Mouse (Mus musculus): Measurements from ENCODE around the gene Ankrd39. TPM values are rescaled to one million over a fixed set of nuclear protein-coding genes. Genes with fewer than 3 reads are reported as not detected.

Ankrd39 gene
- polyA plus RNA-seq, 1 experiment from 2014 or later, result 29.2 TPM

DNA sequence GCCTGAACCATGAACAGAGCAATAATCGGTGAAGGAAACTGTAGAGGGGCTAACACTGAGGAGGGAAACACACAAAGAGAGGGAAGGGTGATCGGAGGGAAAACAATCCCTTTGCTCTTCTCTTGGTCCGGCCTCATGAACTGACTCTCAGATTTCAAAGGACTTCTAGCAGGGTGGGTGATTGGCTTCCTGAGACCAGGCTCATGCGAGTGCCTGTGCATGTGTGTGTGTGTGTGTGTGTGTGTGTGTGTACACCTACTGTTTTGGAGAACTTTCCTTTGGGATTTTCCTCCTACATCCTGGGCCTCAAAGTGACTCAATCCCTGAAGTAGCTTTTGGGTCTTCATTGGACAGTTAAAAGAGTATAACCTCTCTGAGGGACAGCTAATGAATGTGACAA lies 39.0 kb upstream of the Ankrd39 start:
- Histone ChIP-seq H3K27ac (ENCODE audit: low read length) (no peak overlapping the region), H3K9ac (replicated peaks; ENCODE audit: low read length) (no peak overlapping the region), H3K4me1 (ENCODE audit: insufficient read depth, low read length) (peaks cover 38% of the 10 kb centered on the region), H3K9me3 (ENCODE audit: low read length) (no peaks in the 10 kb centered on the region), H3K4me3 (ENCODE audit: low read length) (no peak overlapping the region), H3K36me3 (ENCODE audit: insufficient read depth, low read length) (no peaks in the 10 kb centered on the region), H3K27me3 (ENCODE audit: insufficient read depth, low read length) (no peaks in the 10 kb centered on the region), H3K4me2 (replicated peaks; ENCODE audit: low read depth, low read length) (no peak overlapping the region)
- ATAC-seq (ENCODE audit: low FRiP score, low TSS enrichment), result no peak
- 23% methylated on average over 4 of the region's 4 CpGs for WGBS

DNA sequence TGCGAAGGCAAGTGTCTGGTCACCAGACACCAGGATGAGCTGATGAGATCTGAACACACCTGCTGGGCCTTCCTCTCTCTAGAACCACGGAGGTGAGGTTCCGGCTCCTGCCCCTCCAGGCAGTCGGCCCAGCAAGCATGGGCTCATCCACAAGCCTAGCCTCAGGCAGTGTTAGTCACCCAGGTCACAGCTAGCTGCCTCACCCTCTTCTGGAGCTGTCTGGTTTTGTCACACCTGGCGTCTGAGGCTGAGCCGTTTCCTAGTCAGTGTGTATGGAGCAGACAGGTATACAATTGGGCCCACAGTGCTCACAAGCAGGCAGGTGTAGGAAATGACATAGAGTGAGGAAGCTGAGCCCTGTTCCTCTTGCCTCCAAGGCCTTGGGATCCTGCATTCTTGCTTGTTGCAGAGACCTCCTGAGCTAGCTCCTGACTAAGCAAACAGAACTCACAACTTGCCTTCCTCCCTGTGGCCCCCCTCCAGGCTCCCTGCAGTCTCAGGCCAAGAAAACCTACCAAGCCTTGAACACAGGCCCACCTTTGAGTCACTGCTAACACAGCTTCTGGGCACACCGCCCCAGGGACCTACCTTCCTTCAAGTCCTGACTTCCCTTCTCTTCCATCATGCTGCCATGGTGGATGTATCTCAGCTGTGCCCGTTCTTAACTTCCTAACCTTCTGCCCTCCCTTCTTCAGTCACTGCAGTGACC lies 36.3 kb upstream of the Ankrd39 start:
- no peaks in the 10 kb centered on the region for H3K9me3 ChIP-seq (ENCODE audit: low read length)
- H3K4me1 ChIP-seq (ENCODE audit: insufficient read depth, low read length), result peaks cover 45% of the 10 kb centered on the region
- H3K27me3 ChIP-seq (ENCODE audit: insufficient read depth, low read length), result no peaks in the 10 kb centered on the region
- H3K4me3 ChIP-seq (ENCODE audit: low read length), result no peak overlapping the region
- H3K9ac ChIP-seq (replicated peaks; ENCODE audit: low read length), result no peak overlapping the region
- WGBS, result 74% methylated on average over 8 of the region's 8 CpGs
- H3K36me3 ChIP-seq (ENCODE audit: insufficient read depth, low read length), result no peaks in the 10 kb centered on the region
- no peak for ATAC-seq (ENCODE audit: low FRiP score, low TSS enrichment)
- no peak overlapping the region for H3K27ac ChIP-seq (ENCODE audit: low read length)
- H3K4me2 ChIP-seq (replicated peaks; ENCODE audit: low read depth, low read length), result no peak overlapping the region

DNA sequence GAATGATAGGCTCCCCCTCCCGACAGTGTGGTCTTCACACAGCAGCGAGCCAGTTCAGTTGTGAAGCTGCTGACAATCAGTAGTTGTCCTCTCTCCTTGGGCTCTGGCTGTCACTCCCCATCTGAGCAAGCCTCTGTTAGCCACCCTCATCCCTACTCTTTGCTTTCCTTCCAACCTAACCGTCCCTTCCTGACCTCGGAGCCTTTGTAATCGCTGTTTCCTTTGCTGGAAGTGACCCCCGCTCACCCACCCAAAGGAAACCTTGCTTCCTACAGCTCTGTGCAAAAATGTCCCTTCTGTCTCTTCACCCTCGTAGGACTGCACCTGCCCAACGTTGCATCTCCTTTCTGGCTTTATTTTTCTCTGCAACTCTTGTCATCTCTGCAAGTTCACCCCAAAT lies 35.0 kb upstream of the Ankrd39 start:
- Histone ChIP-seq H3K4me3 (ENCODE audit: low read length) (no peak overlapping the region), H3K4me2 (replicated peaks; ENCODE audit: low read depth, low read length) (no peak overlapping the region), H3K27me3 (ENCODE audit: insufficient read depth, low read length) (no peaks in the 10 kb centered on the region), H3K9ac (replicated peaks; ENCODE audit: low read length) (no peak overlapping the region), H3K9me3 (ENCODE audit: low read length) (no peaks in the 10 kb centered on the region), H3K4me1 (ENCODE audit: insufficient read depth, low read length) (peaks cover 46% of the 10 kb centered on the region), H3K27ac (ENCODE audit: low read length) (no peak overlapping the region), H3K36me3 (ENCODE audit: insufficient read depth, low read length) (no peaks in the 10 kb centered on the region)
- WGBS, result 75% methylated on average over 8 of the region's 8 CpGs
- ATAC-seq (ENCODE audit: low FRiP score, low TSS enrichment), result no peak

DNA sequence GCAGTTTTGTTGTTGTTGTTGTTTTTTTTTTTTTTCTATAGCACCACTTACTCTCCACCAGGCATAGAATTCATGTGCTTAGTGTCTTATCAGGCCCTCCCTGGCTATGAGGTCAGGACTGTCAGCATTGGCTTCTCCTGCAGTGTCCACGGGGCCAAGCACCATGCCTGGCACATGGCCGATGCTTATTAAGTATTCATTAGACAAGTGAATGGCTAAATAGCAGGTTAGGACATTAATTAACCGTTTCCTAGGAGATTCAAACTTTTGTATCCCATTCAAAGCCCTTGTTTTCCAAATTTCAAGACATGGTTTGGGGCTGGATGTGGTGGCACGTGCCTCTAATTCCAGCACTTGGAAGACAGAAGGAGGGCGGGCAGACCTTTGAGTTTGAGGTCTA lies 34.0 kb upstream of the Ankrd39 start:
- WGBS, result 72% methylated on average over 5 of the region's 5 CpGs
- Histone ChIP-seq H3K9ac (replicated peaks; ENCODE audit: low read length) (peak overlapping the region; percentile 45; the same call in 1 of the 2 replicates), H3K36me3 (ENCODE audit: insufficient read depth, low read length) (no peaks in the 10 kb centered on the region), H3K4me2 (replicated peaks; ENCODE audit: low read depth, low read length) (no peak overlapping the region), H3K27ac (ENCODE audit: low read length) (peak overlapping the region; percentile 91), H3K4me1 (ENCODE audit: insufficient read depth, low read length) (peaks cover 48% of the 10 kb centered on the region), H3K9me3 (ENCODE audit: low read length) (no peaks in the 10 kb centered on the region), H3K27me3 (ENCODE audit: insufficient read depth, low read length) (no peaks in the 10 kb centered on the region), H3K4me3 (ENCODE audit: low read length) (no peak overlapping the region)
- ATAC-seq (ENCODE audit: low FRiP score, low TSS enrichment), result no peak

DNA sequence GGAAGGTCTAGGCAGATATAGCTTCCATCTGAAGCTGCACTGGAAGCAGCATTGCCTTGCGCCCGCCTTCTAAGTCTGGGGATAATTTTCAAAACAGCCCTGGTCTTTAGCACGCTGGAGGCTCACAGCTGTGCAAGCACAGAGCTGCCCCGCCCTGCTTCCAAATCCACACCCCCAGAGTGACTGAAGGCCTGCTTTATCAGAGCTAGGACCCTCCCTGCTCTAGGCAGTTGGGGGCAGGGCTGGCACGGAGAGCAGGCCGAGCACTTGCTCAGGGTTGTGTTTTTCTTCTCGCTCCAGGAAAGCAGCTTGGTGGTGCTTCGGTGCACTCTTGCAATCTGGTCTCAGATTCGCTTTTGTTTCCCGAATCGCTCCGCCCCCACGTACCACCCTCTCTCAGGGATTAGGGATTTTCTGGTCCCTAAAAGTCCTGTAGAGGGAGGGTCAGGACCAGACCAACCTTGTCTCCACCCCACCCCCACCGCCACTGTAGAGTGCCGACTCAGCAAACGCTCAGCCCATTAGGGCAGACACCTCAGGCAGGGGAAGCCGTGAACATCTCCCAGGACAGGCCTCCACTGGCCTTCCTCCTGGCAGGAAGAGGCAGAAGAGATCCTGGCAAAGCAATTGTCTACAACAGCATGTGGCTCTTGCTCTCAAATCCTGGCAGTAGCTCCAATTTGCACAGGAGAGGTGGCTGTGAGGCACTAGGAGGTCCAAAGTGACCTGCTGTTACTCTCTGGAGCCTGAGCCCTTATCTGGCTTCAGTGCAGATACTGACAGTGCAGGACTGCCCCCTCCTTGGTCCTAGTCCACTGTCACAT lies 33.4 kb upstream of the Ankrd39 start:
- peak overlapping the region; percentile 41 for H3K4me2 ChIP-seq (replicated peaks; ENCODE audit: low read depth, low read length)
- no peaks in the 10 kb centered on the region for H3K27me3 ChIP-seq (ENCODE audit: insufficient read depth, low read length)
- peak overlapping the region; percentile 91 for H3K27ac ChIP-seq (ENCODE audit: low read length)
- H3K9ac ChIP-seq (replicated peaks; ENCODE audit: low read length), result peak overlapping the region; percentile 45
- ATAC-seq (ENCODE audit: low FRiP score, low TSS enrichment), result peak; percentile 93
- no peaks in the 10 kb centered on the region for H3K36me3 ChIP-seq (ENCODE audit: insufficient read depth, low read length)
- no peaks in the 10 kb centered on the region for H3K9me3 ChIP-seq (ENCODE audit: low read length)
- H3K4me3 ChIP-seq (ENCODE audit: low read length), result peak overlapping the region; percentile 20
- H3K4me1 ChIP-seq (ENCODE audit: insufficient read depth, low read length), result peaks cover 51% of the 10 kb centered on the region
- WGBS, result 1% methylated on average over 17 of the region's 17 CpGs

DNA sequence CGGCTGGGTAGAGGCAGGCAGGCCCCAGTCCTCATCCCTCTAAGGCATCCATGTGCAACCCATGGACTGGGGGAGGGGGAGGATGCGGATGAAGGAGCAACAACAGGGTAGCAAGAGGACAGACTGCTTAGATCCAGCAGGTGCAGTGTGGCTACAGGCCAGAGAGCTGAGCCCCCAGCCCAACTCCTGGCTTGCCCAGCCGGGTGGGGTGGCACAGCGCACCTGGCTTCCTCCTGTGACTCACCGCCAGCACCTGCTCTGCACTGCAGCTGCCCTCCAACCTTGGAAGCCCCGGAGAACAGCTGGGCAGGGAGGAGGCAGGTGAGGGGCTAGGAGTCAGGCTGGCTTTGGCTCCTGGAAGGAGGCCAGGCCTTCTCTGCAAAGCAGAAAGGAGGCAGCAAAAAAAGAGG lies 32.7 kb upstream of the Ankrd39 start:
- WGBS, result 12% methylated on average over 6 of the region's 6 CpGs
- H3K9me3 ChIP-seq (ENCODE audit: low read length), result no peaks in the 10 kb centered on the region
- H3K4me2 ChIP-seq (replicated peaks; ENCODE audit: low read depth, low read length), result peak overlapping the region; percentile 41
- H3K4me3 ChIP-seq (ENCODE audit: low read length), result peak overlapping the region; percentile 20; the same call in 1 of the 2 replicates
- H3K4me1 ChIP-seq (ENCODE audit: insufficient read depth, low read length), result peaks cover 55% of the 10 kb centered on the region
- H3K36me3 ChIP-seq (ENCODE audit: insufficient read depth, low read length), result no peaks in the 10 kb centered on the region
- H3K27ac ChIP-seq (ENCODE audit: low read length), result peak overlapping the region; percentile 91
- peak overlapping the region; percentile 45 for H3K9ac ChIP-seq (replicated peaks; ENCODE audit: low read length)
- ATAC-seq (ENCODE audit: low FRiP score, low TSS enrichment), result peak; percentile 74
- no peaks in the 10 kb centered on the region for H3K27me3 ChIP-seq (ENCODE audit: insufficient read depth, low read length)

DNA sequence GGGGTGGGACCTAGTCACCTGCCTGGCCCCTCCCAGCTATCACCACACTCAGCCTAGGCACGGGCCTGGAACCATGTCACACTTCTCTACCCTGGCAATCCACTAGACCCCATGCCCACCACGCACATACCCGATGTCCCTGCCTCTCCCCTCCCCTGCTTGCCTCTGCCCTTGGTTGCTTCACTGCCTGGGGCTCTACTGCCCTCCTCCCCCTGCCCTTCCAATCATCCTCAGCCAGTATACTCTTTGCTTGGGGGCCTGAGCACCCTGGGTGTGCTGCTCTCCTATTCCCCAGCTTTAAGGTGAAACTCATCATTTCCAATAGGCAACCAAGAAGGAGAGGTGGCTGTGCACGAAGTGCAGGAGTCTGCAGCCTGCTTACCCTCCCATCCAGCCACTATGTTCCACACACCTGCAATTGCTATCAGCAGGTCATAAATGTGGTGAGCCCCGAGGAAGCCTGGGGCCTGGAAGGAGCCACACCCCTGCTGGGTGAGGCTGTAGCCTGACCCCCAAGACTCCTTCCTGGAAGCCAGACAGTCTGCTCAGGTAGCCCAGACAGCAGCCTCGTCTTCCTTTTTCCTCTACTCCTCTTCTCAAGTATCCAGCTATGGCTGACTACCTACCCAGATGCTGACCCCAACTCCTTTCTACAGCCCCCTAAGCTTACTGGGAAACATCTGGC lies 29.9 kb upstream of the Ankrd39 start:
- H3K9me3 ChIP-seq (ENCODE audit: low read length), result no peaks in the 10 kb centered on the region
- H3K27me3 ChIP-seq (ENCODE audit: insufficient read depth, low read length), result no peaks in the 10 kb centered on the region
- H3K4me2 ChIP-seq (replicated peaks; ENCODE audit: low read depth, low read length), result no peak overlapping the region
- no peak for ATAC-seq (ENCODE audit: low FRiP score, low TSS enrichment)
- H3K4me3 ChIP-seq (ENCODE audit: low read length), result no peak overlapping the region
- H3K9ac ChIP-seq (replicated peaks; ENCODE audit: low read length), result 0 out of 2 replicates have a peak overlapping the region, but pooled peaks have one; percentile 15
- no peaks in the 10 kb centered on the region for H3K36me3 ChIP-seq (ENCODE audit: insufficient read depth, low read length)
- WGBS, result 47% methylated on average over 6 of the region's 6 CpGs
- H3K27ac ChIP-seq (ENCODE audit: low read length), result no peak overlapping the region
- H3K4me1 ChIP-seq (ENCODE audit: insufficient read depth, low read length), result peaks cover 62% of the 10 kb centered on the region

DNA sequence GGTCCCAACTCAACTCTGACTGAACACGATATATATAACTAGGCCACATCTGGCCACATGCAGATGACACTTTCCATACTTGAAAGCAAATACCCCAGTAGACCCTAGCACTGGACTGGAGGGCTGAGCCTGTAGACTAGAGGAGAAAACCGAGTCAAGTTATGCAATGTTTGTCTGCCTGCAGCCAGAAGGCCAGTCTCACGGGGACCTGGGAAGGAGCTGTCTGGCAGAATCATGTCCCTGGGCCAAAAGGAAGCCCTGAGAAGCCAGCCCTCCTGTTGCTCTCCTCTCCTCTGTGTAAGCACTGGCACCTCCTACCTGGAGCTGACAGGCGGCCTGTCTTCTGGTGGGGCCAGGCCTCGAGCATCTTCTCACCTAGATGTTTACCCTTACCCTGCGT lies 28.1 kb upstream of the Ankrd39 start:
- ATAC-seq (ENCODE audit: low FRiP score, low TSS enrichment), result no peak
- peaks cover 60% of the 10 kb centered on the region for H3K4me1 ChIP-seq (ENCODE audit: insufficient read depth, low read length)
- 57% methylated on average over 6 of the region's 6 CpGs for WGBS
- no peak overlapping the region for H3K4me3 ChIP-seq (ENCODE audit: low read length)
- H3K4me2 ChIP-seq (replicated peaks; ENCODE audit: low read depth, low read length), result no peak overlapping the region
- H3K9ac ChIP-seq (replicated peaks; ENCODE audit: low read length), result no peak overlapping the region
- H3K36me3 ChIP-seq (ENCODE audit: insufficient read depth, low read length), result no peaks in the 10 kb centered on the region
- H3K9me3 ChIP-seq (ENCODE audit: low read length), result no peaks in the 10 kb centered on the region
- H3K27me3 ChIP-seq (ENCODE audit: insufficient read depth, low read length), result no peaks in the 10 kb centered on the region
- H3K27ac ChIP-seq (ENCODE audit: low read length), result no peak overlapping the region

DNA sequence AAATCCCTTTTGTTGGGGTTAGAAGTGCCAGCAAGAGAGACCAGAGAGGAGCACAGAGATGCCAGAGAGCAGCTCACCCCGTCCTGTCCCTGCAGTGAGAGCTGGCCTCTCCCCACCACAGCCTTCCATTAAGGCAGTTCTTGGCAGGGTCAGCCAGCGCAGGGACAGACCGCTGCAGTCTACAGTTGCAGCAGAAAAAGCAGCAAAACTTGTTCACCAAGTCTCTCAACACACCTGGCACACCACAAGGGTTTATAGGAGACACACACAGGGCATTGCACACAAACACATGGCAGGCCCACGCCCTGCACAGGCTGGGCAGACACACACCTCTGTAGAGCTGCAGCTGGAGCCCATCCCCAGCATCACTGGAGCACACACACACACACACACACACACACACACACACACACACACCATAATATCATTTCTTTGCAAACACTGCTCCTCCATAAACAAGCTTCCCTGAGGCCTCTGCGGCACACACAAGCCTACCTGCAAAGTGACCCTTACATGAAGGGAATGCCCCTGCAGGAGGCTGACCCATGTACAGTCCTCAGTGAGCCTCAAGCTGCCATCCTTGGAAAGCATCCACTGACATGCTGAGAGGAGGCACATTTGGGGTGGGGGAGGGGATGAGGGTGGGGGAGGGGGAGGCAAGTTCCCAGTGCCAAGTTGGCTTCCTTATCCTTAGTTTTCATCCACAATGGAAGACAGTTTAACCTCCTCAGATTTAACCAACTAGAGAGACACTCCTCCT lies 27.1 kb upstream of the Ankrd39 start:
- Histone ChIP-seq H3K27me3 (ENCODE audit: insufficient read depth, low read length) (no peaks in the 10 kb centered on the region), H3K9me3 (ENCODE audit: low read length) (no peaks in the 10 kb centered on the region), H3K27ac (ENCODE audit: low read length) (no peak overlapping the region), H3K4me2 (replicated peaks; ENCODE audit: low read depth, low read length) (no peak overlapping the region), H3K4me1 (ENCODE audit: insufficient read depth, low read length) (peaks cover 60% of the 10 kb centered on the region), H3K9ac (replicated peaks; ENCODE audit: low read length) (no peak overlapping the region), H3K36me3 (ENCODE audit: insufficient read depth, low read length) (no peaks in the 10 kb centered on the region), H3K4me3 (ENCODE audit: low read length) (no peak overlapping the region)
- no peak for ATAC-seq (ENCODE audit: low FRiP score, low TSS enrichment)
- WGBS, result 70% methylated on average over 5 of the region's 5 CpGs

All from kidney, embryonic 16.5 days (tissue).